Mouse (Mus musculus) duodenum, adult 2 months (tissue): ENCODE data around the gene P2ry14. TPM values are rescaled to one million over a fixed set of nuclear protein-coding genes. Genes with fewer than 3 reads are reported as not detected.

Experiments used
- polyA plus RNA-seq: library from polyadenylated mRNA; depleted of rRNA; stranded (reverse); fragments of >200 nt; gene quantifications from 2 replicates; pipeline ENCODE4 v1.2.3, GENCODE M21; 2012; ENCODE audit warnings: low replicate concordance; rRNA removed

P2ry14 gene
- 2.6 and 3.4 TPM in 2 replicates for polyA plus RNA-seq

DNA sequence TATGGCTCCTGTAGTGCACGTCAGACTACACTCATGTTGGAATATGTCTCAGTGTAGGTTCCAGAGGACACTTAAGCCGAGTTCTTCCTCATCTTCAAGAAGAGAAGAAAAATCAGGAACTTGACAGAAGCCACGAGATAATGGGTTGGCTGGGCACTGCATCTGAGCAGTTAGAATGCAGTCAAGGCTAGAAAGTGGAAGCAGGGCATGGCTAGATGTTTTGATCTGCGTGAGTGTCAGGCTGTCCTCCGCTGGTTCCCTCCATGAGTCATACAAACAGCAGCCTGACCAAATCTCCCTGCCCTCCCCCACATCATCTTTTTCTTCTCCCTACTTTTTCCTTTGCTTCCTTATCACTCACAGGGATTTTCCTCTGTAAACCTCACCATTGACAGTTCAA is at the start of gene P2ry14:
Gene P2ry14 (minus strand): TSS at position 195 of the 400 bp plus-strand sequence.

DNA sequence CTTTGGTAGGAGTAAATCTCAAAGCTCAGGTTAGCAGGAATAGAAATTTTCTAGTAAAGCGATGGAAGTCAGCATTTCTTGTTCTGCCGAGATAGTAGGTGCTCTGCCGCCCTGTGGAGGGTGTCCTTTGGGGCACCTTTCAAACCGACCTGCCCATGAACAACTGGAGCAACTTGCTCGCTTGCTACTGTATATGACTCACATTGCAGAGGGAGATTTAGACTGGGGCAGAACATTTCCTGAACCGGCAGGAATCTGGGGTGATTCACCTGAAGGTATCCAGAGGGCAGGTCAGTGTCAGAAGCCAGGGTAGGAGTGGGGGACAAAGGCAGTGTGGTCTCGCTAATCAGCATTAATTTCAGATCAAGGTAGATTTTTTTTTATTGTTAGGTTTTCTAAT is 41.5 kb upstream of the P2ry14 start, which contains the start of gene Gpr87:
Gene Gpr87 (minus strand): TSS at position 167 of the 400 bp plus-strand sequence.

DNA sequence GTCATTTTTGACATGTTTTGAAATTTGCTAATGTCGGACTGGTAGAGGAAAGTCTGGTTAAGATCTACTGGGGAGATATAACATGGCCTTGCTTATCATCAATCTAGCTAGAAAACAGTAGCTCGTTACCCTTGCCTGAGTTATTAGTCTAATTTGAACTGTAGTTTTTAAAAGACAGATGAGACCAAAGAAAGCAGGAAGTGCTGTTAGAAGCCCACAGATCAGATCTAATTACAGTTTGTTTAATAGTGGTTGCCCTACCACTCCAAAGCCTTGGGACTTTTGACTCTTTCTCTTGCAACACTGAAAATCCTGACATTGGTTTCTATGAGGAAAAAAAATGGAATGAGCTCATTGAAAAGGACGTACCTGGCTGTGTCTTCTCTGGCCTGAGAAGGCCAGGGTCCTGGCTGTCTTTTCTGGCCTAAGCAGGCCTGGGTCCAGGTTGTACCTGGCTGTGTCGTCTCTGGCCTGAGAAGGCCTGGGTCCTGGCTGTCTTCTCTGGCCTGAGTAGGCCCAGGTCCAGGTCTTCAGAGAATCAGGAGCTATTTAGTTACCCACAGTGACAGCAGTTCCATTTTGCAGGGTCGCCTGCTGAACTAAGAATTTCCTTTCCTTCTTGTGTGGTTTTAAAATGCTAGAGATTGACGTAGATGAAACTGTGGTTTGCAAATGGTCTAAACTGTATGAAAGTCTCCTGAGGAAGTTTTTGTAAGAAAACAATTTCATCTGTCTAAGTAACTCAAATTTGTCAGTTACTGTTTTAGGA is 52.0 kb downstream of the P2ry14 start, which contains the start of gene Gpr171:
Gene Gpr171 (minus strand): TSS at position 604 of the 769 bp plus-strand sequence.

Other genes with a start within 250 kb of the P2ry14 start
- gene Med12l, start 147.8 kb downstream of the P2ry14 start, polyA plus RNA-seq, result 0.50 and 0.81 TPM in 2 replicates
- 0.18 and 0.43 TPM in 2 replicates for gene Gpr171, start 51.8 kb downstream of the P2ry14 start, polyA plus RNA-seq
- not detected in 2 replicates for gene Gpr87, start 41.5 kb upstream of the P2ry14 start, polyA plus RNA-seq
- gene P2ry13, start 57.3 kb upstream of the P2ry14 start, polyA plus RNA-seq, result 0.20 and 0.71 TPM in 2 replicates
- 0.95 and 1.1 TPM in 2 replicates for gene P2ry12, start 109.3 kb upstream of the P2ry14 start, polyA plus RNA-seq
- 0.14 and 0.23 TPM in 2 replicates for gene Igsf10, start 190.8 kb upstream of the P2ry14 start, polyA plus RNA-seq